ENCODE assay signal across 20 mouse cellular contexts in genomic region chr1:166284390-166284789, GRCm38 (mm10). TPM values are rescaled to one million over a fixed set of nuclear protein-coding genes. Genes with fewer than 3 reads are reported as not detected.
DNase-seq lines count a peak whose midpoint lies in the region; ATAC-seq lines count a peak whose summit lies in the region.
"Had no signal": no experiment of that assay in that cellular context is flagged by ENCODE, and none has a peak within 500 bp of the region (broad histone marks: within the 10 kb centered on the region; RNA-seq: fewer than 3 reads in every experiment).

No protein-coding gene starts in this region.

- peaks cover 53% of the 10 kb centered on the region for H3K4me1 ChIP-seq in forebrain, embryonic 16.5 days (replicated peaks; ENCODE audit: control insufficient read depth, insufficient read depth, low read length)
- peaks cover 80% of the 10 kb centered on the region for H3K4me1 ChIP-seq in midbrain, embryonic 13.5 days (replicated peaks)

- peak; percentile 35 for ATAC-seq in frontal cortex, adult (ENCODE audit: low TSS enrichment)
- peak; percentile 80 for ATAC-seq in common myeloid progenitor, adult 5-6 weeks (replicated peaks; ENCODE audit: low read depth, poor library complexity, severe bottlenecking)
- no peak for ATAC-seq in forebrain, embryonic 16.5 days
- ATAC-seq in midbrain, embryonic 13.5 days = no peak

- H3K4me3 ChIP-seq in forebrain, embryonic 16.5 days (replicated peaks; ENCODE audit: low read length) = no peak overlapping the region
- no peak overlapping the region for H3K4me3 ChIP-seq in midbrain, embryonic 13.5 days (replicated peaks)
- H3K4me3 ChIP-seq: embryonic facial prominence, embryonic 12.5 days; hindbrain, embryonic 15.5 days; myocyte had no signal

- no peak for DNase-seq in frontal cortex, postnatal 10 days (ENCODE audit: low spot score in 2 of 2)
- no peak for DNase-seq in c-Kit-positive CD71-positive TER-119-positive erythroid progenitor cells, embryonic 14.5 days (ENCODE audit: low spot score)
- DNase-seq in urinary bladder, adult 18-20 months (ENCODE audit: low spot score in 2 of 2) = no peak
- no peak for DNase-seq in thymus, postnatal 10 days (ENCODE audit: low spot score in 2 of 2)
- DNase-seq: adrenal gland, postnatal 14 days; gastrocnemius, postnatal 36 days; kidney, adult 18-20 months; kidney, postnatal 14 days; lung, embryonic 14.5 days had no signal

- peak overlapping the region; percentile 69 for H3K27ac ChIP-seq in forebrain, embryonic 16.5 days (ENCODE audit: low read length)
- peak overlapping the region; percentile 52 for H3K27ac ChIP-seq in midbrain, embryonic 13.5 days
- H3K27ac ChIP-seq: embryonic facial prominence, embryonic 12.5 days; hindbrain, embryonic 15.5 days; macrophage had no signal

- H3K9me3 ChIP-seq in forebrain, embryonic 16.5 days (ENCODE audit: control insufficient read depth, low read length) = no peaks in the 10 kb centered on the region
- no peaks in the 10 kb centered on the region for H3K9me3 ChIP-seq in midbrain, embryonic 13.5 days
- H3K9me3 ChIP-seq: embryonic facial prominence, embryonic 12.5 days; hindbrain, embryonic 15.5 days had no signal

- no peaks in the 10 kb centered on the region for H3K36me3 ChIP-seq in forebrain, embryonic 16.5 days (ENCODE audit: control insufficient read depth, insufficient read depth)
- no peaks in the 10 kb centered on the region for H3K36me3 ChIP-seq in midbrain, embryonic 13.5 days
- H3K36me3 ChIP-seq: embryonic facial prominence, embryonic 12.5 days; hindbrain, embryonic 15.5 days had no signal

- H3K27me3 ChIP-seq in forebrain, embryonic 16.5 days (replicated peaks; ENCODE audit: control insufficient read depth, insufficient read depth, low read length) = no peaks in the 10 kb centered on the region
- no peaks in the 10 kb centered on the region for H3K27me3 ChIP-seq in midbrain, embryonic 13.5 days
- H3K27me3 ChIP-seq: embryonic facial prominence, embryonic 12.5 days; hindbrain, embryonic 15.5 days had no signal

- 0 out of 2 replicates have a peak overlapping the region, but pooled peaks have one; percentile 8 for H3K4me2 ChIP-seq in forebrain, embryonic 16.5 days (ENCODE audit: low read length)
- H3K4me2 ChIP-seq in midbrain, embryonic 13.5 days (replicated peaks) = no peak overlapping the region
- H3K4me2 ChIP-seq: embryonic facial prominence, embryonic 12.5 days; hindbrain, embryonic 15.5 days; lung, embryonic 14.5 days had no signal

- H3K9ac ChIP-seq in forebrain, embryonic 16.5 days (replicated peaks; ENCODE audit: low read depth, low read length) = no peak overlapping the region
- H3K9ac ChIP-seq in midbrain, embryonic 13.5 days (replicated peaks) = 0 out of 2 replicates have a peak overlapping the region, but pooled peaks have one; percentile 43
- H3K9ac ChIP-seq: embryonic facial prominence, embryonic 12.5 days; hindbrain, embryonic 15.5 days; lung, embryonic 14.5 days had no signal

- 50% methylated on average over 8 of the region's 8 CpGs for WGBS in forebrain, embryonic 16.5 days
- WGBS in midbrain, embryonic 13.5 days = 36% methylated on average over 8 of the region's 8 CpGs

RNA-seq across cellular contexts. Expression of gene Ildr2, which starts 30.5 kb away (rescaled TPM):
- total RNA-seq in common myeloid progenitor, adult 5-6 weeks (2017) = not detected in 2 replicates
- 2.9 and 3.2 TPM in 2 replicates for polyA plus RNA-seq in forebrain, embryonic 16.5 days (2015; fragmentation: Nextera tagmentation; extraction: Ambion mirVana)
- 5.3 and 6.5 TPM in 2 replicates for polyA plus RNA-seq in midbrain, embryonic 13.5 days (2015; fragmentation: Nextera tagmentation; extraction: Ambion mirVana)
- polyA plus RNA-seq: macrophage had no signal

RNA-seq across cellular contexts. Expression of gene Mael, which starts 45.8 kb away (rescaled TPM):
- total RNA-seq in common myeloid progenitor, adult 5-6 weeks (2017) = not detected in 2 replicates
- not detected in 2 replicates for polyA plus RNA-seq in forebrain, embryonic 16.5 days (2015; fragmentation: Nextera tagmentation; extraction: Ambion mirVana)
- not detected in 2 replicates for polyA plus RNA-seq in midbrain, embryonic 13.5 days (2015; fragmentation: Nextera tagmentation; extraction: Ambion mirVana)
- total RNA-seq: adrenal gland, postnatal 14 days; gastrocnemius, postnatal 36 days; layer of hippocampus, postnatal 14 days; liver, adult 2 months had no signal
- polyA plus RNA-seq: heart, embryonic 14.5 days; liver, adult 2 months; lung, embryonic 14.5 days; macrophage; myocyte had no signal

Comparison
In these comparisons a context has a peak if more than half of its experiments do, and no peak if none do; other contexts are left out.
1. ATAC-seq: peak in frontal cortex, adult (single experiment) and common myeloid progenitor, adult 5-6 weeks (single experiment); none in forebrain, embryonic 16.5 days (single experiment) and midbrain, embryonic 13.5 days (single experiment).